Mouse (Mus musculus) urinary bladder, postnatal 10 days (tissue): ENCODE data around the gene Nostrin.

Source experiments
- DNase-seq: peaks from one replicate; pipeline ENCODE4 v3.0.0; 2022; ENCODE audit warnings: low spot score

Gene Nostrin

DNA sequence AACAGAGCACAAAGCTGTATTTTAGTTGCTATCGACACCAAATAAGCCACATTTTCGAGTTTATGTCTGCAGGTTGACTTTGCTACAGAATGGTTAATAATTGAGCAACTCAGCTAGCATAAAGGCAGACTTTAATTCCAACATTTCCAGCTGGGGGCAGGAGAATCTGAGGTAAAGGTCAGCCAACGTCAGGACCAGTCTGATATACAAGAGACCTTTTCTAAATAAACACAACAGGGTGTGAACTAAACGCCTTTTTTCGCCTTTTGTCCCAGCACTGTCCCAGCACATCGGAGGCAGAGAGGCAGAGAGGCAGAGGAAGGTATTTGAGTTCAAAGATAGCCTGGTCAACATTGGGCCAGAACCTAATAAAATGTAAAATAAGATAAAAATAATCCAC lies 69.6 kb downstream of the Nostrin start:
- DNase-seq: no peak

DNA sequence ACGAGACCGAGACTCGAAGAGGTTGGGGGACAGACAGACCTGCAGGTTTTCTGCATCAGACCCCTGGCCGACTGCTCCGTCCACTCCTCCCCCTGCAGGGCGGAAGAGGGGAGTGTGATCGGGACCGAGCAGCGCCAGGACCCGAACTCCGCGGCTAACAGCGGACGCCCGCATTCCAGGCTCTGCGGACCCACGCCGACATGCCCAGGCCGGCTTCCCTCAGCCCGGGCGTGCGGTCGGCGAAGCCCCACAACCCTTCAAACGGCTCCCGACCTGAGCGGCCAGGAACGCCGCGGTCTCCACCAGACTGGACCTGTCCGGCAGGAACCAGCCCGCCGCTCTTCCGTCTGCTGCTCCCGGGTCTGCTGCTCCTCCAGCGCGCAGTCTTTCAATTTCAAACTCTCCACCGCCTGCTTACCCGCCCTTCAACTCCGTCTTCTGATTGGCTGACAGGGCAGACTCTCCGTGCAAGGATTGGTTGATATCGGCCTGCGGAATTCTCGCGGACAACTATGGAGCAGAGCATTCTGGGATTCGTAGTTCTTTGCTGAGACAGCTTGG lies 70.3 kb downstream of the Nostrin start, which contains the start of gene Spc25:
Spc25 (minus strand) TSS at position 404 of the 561 bp plus-strand sequence.
- peak; percentile 59 for DNase-seq

DNA sequence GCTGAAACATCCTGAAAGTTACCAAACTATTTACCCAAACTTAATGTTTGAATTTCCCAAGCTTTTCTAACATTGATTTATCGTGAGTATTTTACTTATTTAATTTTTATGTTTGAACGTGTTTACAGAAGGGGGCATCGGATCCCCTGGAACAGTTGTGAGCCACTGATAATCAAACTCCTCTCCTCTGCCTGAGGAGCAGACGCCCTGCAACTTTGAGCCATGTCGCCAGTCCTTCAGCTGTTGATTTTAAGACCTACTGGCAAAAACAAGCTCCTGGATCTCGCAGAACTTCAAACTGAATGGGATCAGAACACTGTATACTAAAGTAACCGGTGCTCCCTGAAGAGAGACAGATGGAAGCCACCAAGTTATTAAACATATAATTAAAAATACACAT lies 70.9 kb downstream of the Nostrin start:
- no peak for DNase-seq

DNA sequence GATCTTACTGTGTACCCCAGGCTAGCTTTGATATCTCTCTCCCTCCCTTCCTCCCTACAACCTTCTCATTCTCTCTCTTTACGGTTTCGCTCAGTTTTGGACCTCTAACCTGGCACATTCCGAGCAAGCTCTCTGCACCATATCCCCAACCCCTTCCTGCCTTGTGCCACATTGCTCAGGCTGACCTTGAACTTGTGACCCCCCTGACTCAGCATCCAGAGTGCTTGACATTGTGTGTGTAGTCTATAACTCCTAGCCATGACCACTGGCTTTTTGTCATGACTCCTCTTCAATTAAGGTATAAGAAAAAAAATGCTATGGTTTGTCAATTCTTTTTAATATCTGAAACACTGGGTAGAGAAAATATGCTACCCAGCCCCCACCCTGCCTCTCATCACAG lies 74.1 kb downstream of the Nostrin start:
- DNase-seq: no peak

DNA sequence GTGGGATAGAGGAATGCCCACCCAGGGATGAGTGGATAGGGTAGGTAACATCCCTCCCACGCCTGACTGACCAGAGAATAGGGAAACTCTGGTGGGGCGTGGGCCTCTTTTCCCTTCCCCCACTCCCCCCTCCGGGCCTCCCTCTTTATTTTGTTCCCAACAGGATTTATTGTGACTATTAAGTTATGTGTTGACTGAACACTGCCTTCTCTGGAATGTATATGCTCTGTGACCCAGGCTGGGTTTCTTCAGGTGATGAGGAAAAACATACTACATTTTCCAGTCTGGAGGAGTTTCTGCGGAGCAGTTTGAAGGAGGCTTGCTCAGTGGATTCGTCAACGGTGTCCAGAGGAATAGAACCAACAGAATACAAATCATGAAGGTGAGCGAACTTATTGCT lies 75.2 kb downstream of the Nostrin start, which contains the start of gene G6pc2:
G6pc2 (plus strand) TSS at position 301 of the 400 bp plus-strand sequence.
- no peak for DNase-seq

DNA sequence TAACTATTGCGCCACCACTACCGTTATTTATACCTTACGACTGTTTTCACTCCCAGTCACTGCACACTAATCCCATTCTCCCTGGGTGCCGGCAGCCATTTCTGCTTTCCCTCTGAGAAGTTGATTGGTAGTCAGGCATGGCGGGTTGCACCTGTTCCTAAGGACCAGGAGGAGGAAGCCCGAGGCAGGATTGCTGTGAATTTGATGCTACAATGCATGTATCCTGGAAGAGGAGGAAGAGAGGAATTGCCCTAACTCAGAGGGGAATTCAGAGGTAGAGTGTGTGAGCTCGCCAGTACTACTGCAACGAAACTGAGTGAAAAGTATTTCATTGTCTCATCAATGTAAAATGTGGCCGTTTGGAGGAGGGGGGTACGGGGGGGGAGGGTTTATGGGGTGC lies 77.1 kb downstream of the Nostrin start:
- no peak for DNase-seq

DNA sequence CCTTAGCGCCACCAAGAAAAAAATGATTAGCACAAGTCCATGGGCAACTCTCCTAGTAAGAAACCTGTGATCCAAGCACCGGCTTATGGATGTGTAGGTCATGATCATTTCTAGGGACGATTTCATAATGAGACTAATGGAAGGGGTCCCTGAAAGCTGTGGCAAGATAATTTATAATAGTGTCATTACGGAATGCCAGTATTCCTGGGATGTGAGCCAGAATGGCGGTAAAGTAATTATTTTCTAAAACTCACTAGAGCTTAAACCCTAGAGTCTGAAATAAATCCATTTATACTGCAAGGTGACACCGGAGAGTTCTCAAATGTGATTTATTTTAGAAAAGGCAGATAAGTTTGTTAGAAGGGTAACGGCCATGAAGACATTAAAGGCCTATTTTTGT lies 79.6 kb downstream of the Nostrin start:
- DNase-seq: no peak

DNA sequence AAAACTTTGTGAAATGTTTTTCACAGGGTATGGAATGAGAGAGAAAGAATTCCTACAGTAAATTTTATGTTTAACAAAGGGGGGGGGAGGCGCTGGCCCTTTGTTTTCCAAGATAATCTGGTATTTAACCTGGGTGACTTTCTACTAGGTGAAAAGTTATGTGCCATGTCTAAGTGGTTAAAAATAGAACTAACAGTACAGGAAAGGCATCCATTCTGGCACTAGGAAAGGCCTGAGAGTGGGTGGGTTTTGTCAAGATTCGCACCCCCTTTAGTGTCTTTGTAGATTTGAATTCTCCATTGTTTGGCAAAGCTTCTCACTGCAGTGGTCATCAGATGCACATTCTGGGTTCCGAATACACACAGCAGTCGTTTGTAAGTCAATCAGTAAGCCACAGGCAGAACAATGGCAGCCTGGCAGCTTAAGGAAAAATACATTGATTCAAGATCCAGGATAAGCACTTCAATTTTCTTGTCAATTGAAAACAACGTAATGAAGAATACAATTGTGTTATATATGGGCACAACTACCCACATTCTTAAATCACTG lies 86.3 kb downstream of the Nostrin start:
- no peak for DNase-seq

DNA sequence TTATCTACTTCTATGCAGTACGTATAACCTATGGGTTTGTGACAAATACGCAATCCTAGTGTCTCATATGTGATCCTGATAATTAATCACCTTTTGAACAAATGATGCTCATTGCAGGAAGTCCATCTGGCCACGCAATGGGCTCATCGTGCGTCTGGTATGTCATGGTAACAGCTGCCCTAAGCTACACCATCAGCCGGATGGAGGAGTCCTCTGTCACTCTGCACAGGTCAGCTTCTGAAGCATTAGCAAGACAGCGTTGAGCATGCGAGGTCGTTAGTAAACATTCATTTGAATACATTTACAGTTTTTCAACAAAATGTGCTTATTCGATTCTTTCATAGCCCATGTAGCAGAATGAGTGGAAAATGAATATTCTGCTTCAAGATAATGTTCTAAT lies 87.2 kb downstream of the Nostrin start:
- DNase-seq: no peak

DNA sequence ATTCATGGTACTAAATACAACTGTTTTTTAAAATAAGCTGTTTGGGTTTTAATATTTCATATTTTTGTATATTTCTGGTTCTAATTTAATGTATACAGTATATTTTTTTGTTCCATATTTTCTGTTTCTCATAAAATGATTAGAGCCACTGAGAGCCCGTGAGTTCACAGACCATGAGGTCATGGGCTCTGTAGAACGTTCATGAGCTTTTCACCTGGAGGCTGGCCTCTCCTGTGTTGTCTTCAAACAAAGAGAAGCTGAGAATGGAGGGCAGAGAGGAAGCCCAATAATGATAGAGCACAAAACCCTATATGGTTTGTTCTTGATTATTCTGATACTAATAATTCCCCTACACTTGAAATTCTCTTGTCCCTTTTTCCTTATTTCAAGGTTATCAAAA lies 89.1 kb downstream of the Nostrin start:
- no peak for DNase-seq

DNA sequence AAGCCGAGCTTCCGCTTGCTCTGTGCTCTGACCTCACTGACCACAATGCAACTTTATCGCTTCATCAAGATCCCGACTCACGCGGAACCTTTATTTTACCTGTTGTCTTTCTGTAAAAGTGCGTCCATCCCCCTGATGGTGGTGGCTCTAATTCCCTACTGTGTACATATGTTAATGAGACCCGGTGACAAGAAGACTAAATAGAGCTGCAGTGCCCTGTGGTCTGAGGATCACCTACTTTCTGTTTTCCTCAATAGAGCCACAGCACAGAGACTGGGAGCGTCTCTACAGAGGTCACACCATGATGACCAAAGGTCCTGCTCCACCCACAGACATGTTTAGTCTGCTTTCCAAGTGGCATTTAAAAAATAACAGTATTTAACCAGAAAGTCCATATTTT lies 91.3 kb downstream of the Nostrin start:
- DNase-seq: no peak

DNA sequence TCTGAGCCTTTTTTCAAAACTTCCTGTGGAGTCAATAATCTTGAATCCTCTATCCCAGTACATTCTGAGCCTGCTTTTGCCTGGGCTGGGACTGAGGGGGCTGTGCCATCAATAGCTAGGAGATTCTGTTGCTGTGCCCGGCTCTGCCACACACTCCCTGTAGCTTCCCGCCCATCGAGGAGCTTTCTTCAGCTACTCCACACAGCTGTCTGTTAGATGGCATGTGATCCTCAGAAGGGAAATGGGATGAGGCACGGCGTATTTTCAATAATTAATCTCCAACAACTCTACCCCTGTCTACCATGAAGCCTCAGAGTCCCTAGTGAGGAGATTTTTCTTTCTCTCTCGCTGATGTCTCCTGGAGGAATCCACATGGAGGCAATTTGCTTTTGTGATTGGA lies 93.0 kb downstream of the Nostrin start:
- DNase-seq: no peak

DNA sequence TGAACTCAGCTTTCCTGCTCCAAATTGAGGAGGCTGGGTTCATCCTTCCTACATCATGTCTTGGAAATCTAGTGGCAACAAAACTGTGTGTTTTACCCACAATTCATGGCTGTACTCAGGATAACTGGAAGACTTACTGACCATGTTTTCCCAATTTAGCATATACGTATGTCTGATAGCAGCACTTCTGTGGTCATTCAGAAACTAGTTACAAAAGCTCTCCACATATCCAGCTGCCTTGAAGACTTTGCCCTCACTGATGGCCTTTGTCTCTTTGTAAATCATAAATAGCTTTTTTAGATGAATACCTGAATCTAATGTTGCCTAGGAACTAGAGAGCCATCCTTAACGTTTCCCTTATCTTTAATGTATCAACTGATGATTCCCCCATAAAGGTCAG lies 94.5 kb downstream of the Nostrin start:
- DNase-seq: no peak

DNA sequence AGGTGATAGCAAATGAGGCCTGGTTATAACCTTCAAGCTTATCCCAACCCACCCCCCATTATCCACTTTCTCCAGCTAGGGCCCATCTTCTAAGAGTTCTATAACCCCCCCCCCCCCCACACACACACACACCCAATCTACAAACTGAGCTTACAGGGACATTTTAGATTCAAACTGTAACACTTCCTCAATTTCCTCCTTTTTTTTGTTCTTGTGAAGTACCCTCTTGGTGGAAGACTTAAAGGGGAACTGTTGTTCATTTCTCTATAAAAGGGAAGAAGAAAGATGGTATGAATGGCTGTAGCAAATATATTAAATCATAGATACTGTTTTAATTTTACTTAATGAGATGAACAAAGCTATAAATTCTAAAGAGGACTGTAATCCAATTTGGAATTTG lies 96.5 kb downstream of the Nostrin start:
- DNase-seq: no peak

DNA sequence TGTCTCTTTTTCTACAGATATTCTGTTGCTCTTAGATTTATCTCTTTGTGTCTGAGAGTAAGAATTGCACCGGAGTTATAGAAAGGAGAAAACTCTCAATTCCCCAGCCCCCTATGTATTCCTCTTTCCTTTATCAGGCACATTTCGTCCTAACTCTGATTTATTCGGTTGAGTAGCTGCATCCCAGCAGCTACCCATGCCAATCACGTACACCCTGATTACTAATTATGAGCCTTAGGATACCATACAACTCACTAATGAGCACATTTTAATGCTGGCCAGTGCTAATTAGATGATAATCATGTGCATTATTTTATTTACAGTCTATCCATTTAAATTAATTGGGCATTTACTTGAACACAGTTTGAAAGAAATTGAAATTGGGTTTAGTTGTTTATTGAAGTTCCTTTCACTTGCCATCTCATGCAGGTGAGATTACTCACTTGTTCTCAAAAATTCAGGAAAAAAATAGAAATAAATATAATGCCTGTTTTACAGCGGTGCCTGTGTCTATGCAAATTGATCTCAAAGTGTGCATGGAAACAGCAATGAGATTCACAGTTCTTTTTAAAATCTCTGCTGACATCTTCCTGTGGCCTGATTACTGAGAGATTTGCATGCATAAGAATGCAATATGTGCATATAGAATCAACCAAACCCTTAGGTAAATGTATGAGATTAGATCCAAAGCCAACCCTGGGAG lies 99.5 kb downstream of the Nostrin start:
- no peak for DNase-seq
